Mouse (Mus musculus) neural tube, embryonic 13.5 days (tissue): Measurements from ENCODE around the gene Brca1. TPM values are rescaled to one million over a fixed set of nuclear protein-coding genes. Genes with fewer than 3 reads are reported as not detected.
"Not testable (repeated sequence)": the region's sequence is repeated elsewhere in the genome, so short reads cannot be mapped to it uniquely, and the experiment has no call there.

Experiments
- ATAC-seq: fragments of 200-750 bp; cut with Nextera tagmentation; 2 replicates; pipeline ENCODE4 v1.8.0; 2017; ENCODE audit warnings: low read depth, mild to moderate bottlenecking, moderate TSS enrichment, moderate library complexity
- H3K27ac ChIP-seq: fragments of 300-500 bp; sonication (generic); replicated peaks from 2 replicates; pipeline ENCODE4 v1.5.1; 2015; ENCODE audit warnings: moderate library complexity, mild to moderate bottlenecking, inconsistent platforms
- H3K27me3 ChIP-seq: fragments of 300-500 bp; sonication (generic); 2 replicates; pipeline ENCODE4 v1.6.1; 2015; ENCODE audit warnings: mild to moderate bottlenecking, inconsistent platforms
- H3K36me3 ChIP-seq: fragments of 300-500 bp; sonication (generic); 2 replicates; pipeline ENCODE4 v1.6.1; 2015; ENCODE audit warnings: mild to moderate bottlenecking, inconsistent platforms
- H3K4me1 ChIP-seq: fragments of 300-500 bp; sonication (generic); replicated peaks from 2 replicates; pipeline ENCODE4 v1.6.1; 2015; ENCODE audit warnings: inconsistent platforms
- H3K4me2 ChIP-seq: fragments of 300-500 bp; sonication (generic); 2 replicates; pipeline ENCODE4 v1.6.1; 2015; ENCODE audit warnings: inconsistent platforms, mild to moderate bottlenecking, moderate library complexity
- H3K4me3 ChIP-seq: fragments of 300-500 bp; sonication (generic); 2 replicates; pipeline ENCODE4 v1.5.1; 2015; ENCODE audit warnings: mild to moderate bottlenecking, inconsistent platforms
- H3K9ac ChIP-seq: fragments of 300-500 bp; sonication (generic); 2 replicates; pipeline ENCODE4 v1.6.1; 2015; ENCODE audit warnings: moderate library complexity, mild to moderate bottlenecking, inconsistent platforms
- H3K9me3 ChIP-seq: fragments of 300-500 bp; sonication (generic); 2 replicates; pipeline ENCODE4 v1.6.1; 2016; ENCODE audit warnings: inconsistent platforms
- WGBS: fragments of 180-500 bp; shearing (Covaris S2); methylation state at CpG from one replicate; pipeline ENCODE4 v1.1.7; 2015; 5-methylcytosine and 5-hydroxymethylcytosine counted together
- polyA plus RNA-seq: library from polyadenylated mRNA; unstranded; fragments of >200 nt; fragmentation: Nextera tagmentation; extraction: Ambion mirVana; gene quantifications from 2 replicates; pipeline ENCODE4 v1.2.1, GENCODE M21; 2015

The Brca1 gene
- polyA plus RNA-seq, 1 experiment from 2014 or later = 3.0 TPM

- Histone ChIP-seq H3K9me3 (no peaks in the 10 kb centered on the region), H3K27me3 (no peaks in the 10 kb centered on the region), H3K4me1 (no peaks in the 10 kb centered on the region), H3K27ac (peak overlapping the region; percentile 54; the same call in 1 of the 2 replicates), H3K4me2 (no peak overlapping the region), H3K36me3 (peaks cover 33% of the 10 kb centered on the region), H3K9ac (no peak overlapping the region), H3K4me3 (no peak overlapping the region)
- ATAC-seq = no peak
- WGBS = 53% methylated on average over 6 of the region's 6 CpGs
Observed at GRCm38 (mm10) chr11:101454702-101455101, 97.1 kb downstream of the Brca1 start.

- H3K9ac ChIP-seq = no peak overlapping the region
- H3K4me1 ChIP-seq = no peaks in the 10 kb centered on the region
- H3K9me3 ChIP-seq = no peaks in the 10 kb centered on the region
- no peaks in the 10 kb centered on the region for H3K27me3 ChIP-seq
- no peak overlapping the region for H3K27ac ChIP-seq
- 74% methylated on average over 10 of the region's 10 CpGs for WGBS
- no peak for ATAC-seq
- no peak overlapping the region for H3K4me3 ChIP-seq
- peaks cover 9% of the 10 kb centered on the region for H3K36me3 ChIP-seq
- no peak overlapping the region for H3K4me2 ChIP-seq
Observed at GRCm38 (mm10) chr11:101452093-101452774, 99.5 kb downstream of the Brca1 start.

- Histone ChIP-seq H3K27me3 (no peaks in the 10 kb centered on the region), H3K9me3 (no peaks in the 10 kb centered on the region), H3K27ac (no peak overlapping the region), H3K9ac (no peak overlapping the region), H3K36me3 (peaks cover 6% of the 10 kb centered on the region), H3K4me2 (no peak overlapping the region), H3K4me3 (no peak overlapping the region), H3K4me1 (no peaks in the 10 kb centered on the region)
- no peak for ATAC-seq
- 96% methylated on average over 10 of the region's 10 CpGs for WGBS
Observed at GRCm38 (mm10) chr11:101451536-101451935, 100.2 kb downstream of the Brca1 start.

- WGBS = 73% methylated on average over 3 of the region's 3 CpGs
- Histone ChIP-seq H3K4me1 (no peaks in the 10 kb centered on the region), H3K9ac (no peak overlapping the region)
Observed at GRCm38 (mm10) chr11:101450394-101450793, 101.4 kb downstream of the Brca1 start.

GRCm38 (mm10) chr11:101449596-101449995 lies 102.2 kb downstream of the Brca1 start:
- not testable (repeated sequence) for H3K9ac ChIP-seq, H3K27ac ChIP-seq, H3K27me3 ChIP-seq, H3K4me2 ChIP-seq, ATAC-seq, H3K4me3 ChIP-seq, H3K4me1 ChIP-seq, H3K9me3 ChIP-seq
- WGBS = 91% methylated on average over 4 of the region's 4 CpGs
- H3K36me3 ChIP-seq = peaks cover 19% of the 10 kb centered on the region

More at GRCm38 (mm10) chr11:101450394-101450793, 101.4 kb downstream of the Brca1 start:
- Histone ChIP-seq H3K27ac (no peak overlapping the region), H3K4me3 (no peak overlapping the region), H3K4me2 (no peak overlapping the region), H3K27me3 (no peaks in the 10 kb centered on the region), H3K36me3 (peaks cover 12% of the 10 kb centered on the region), H3K9me3 (no peaks in the 10 kb centered on the region)
- ATAC-seq = no peak

GRCm38 (mm10) chr11:101448899-101449298 lies 102.9 kb downstream of the Brca1 start:
- Histone ChIP-seq H3K27ac (no peak overlapping the region), H3K4me2 (peak overlapping the region; percentile 13), H3K4me1 (peaks cover 12% of the 10 kb centered on the region), H3K4me3 (no peak overlapping the region), H3K9ac (no peak overlapping the region), H3K36me3 (peaks cover 26% of the 10 kb centered on the region), H3K9me3 (no peaks in the 10 kb centered on the region), H3K27me3 (no peaks in the 10 kb centered on the region)
- no peak for ATAC-seq
- 85% methylated on average over 4 of the region's 4 CpGs for WGBS

- no peak for ATAC-seq
- H3K4me1 ChIP-seq = peaks cover 18% of the 10 kb centered on the region
- WGBS = 39% methylated on average over 10 of the region's 10 CpGs
- no peaks in the 10 kb centered on the region for H3K27me3 ChIP-seq
- H3K27ac ChIP-seq = no peak within 1 kb of the TSS
- H3K36me3 ChIP-seq = peaks cover 32% of the 10 kb centered on the region
- peak within 1 kb of the TSS; percentile 8 for H3K4me3 ChIP-seq
- peak within 1 kb of the TSS; percentile 13 for H3K4me2 ChIP-seq
- no peak within 1 kb of the TSS for H3K9ac ChIP-seq
- H3K9me3 ChIP-seq = no peaks in the 10 kb centered on the region
Observed at GRCm38 (mm10) chr11:101448274-101448746, 103.4 kb downstream of the Brca1 start, which contains the start of gene Ifi35. TSS of gene Ifi35 (plus strand) at chr11:101448407.

GRCm38 (mm10) chr11:101447786-101448185 lies 104.0 kb downstream of the Brca1 start:
- peaks cover 33% of the 10 kb centered on the region for H3K36me3 ChIP-seq
- H3K27ac ChIP-seq = no peak overlapping the region
- H3K4me2 ChIP-seq = no peak overlapping the region
- H3K4me1 ChIP-seq = peaks cover 22% of the 10 kb centered on the region
- H3K27me3 ChIP-seq = no peaks in the 10 kb centered on the region
- no peak for ATAC-seq
- no peak overlapping the region for H3K4me3 ChIP-seq
- H3K9me3 ChIP-seq = no peaks in the 10 kb centered on the region
- 89% methylated on average over 5 of the region's 5 CpGs for WGBS
- H3K9ac ChIP-seq = no peak overlapping the region

- 89% methylated on average over 7 of the region's 8 CpGs for WGBS
- H3K4me3 ChIP-seq, H3K27me3 ChIP-seq, H3K9me3 ChIP-seq, H3K4me2 ChIP-seq, H3K9ac ChIP-seq, H3K27ac ChIP-seq, ATAC-seq: not testable (repeated sequence)
- peaks cover 33% of the 10 kb centered on the region for H3K36me3 ChIP-seq
- peaks cover 22% of the 10 kb centered on the region for H3K4me1 ChIP-seq
Observed at GRCm38 (mm10) chr11:101446860-101447259, 104.9 kb downstream of the Brca1 start.

- H3K27me3 ChIP-seq = no peaks in the 10 kb centered on the region
- H3K9ac ChIP-seq = no peak overlapping the region
- no peak for ATAC-seq
- no peak overlapping the region for H3K4me3 ChIP-seq
- no peak overlapping the region for H3K4me2 ChIP-seq
- peaks cover 33% of the 10 kb centered on the region for H3K36me3 ChIP-seq
- no peaks in the 10 kb centered on the region for H3K9me3 ChIP-seq
- H3K4me1 ChIP-seq = peaks cover 22% of the 10 kb centered on the region
- 79% methylated on average over 1 of the region's 1 CpGs for WGBS
- no peak overlapping the region for H3K27ac ChIP-seq
Observed at GRCm38 (mm10) chr11:101446319-101446718, 105.4 kb downstream of the Brca1 start.

GRCm38 (mm10) chr11:101442760-101443159 lies 109.0 kb downstream of the Brca1 start:
- Histone ChIP-seq H3K36me3 (peaks cover 33% of the 10 kb centered on the region), H3K4me1 (peaks cover 22% of the 10 kb centered on the region), H3K27ac (peak overlapping the region; percentile 93), H3K9me3 (no peaks in the 10 kb centered on the region), H3K9ac (peak overlapping the region; percentile 95), H3K27me3 (no peaks in the 10 kb centered on the region), H3K4me2 (peak overlapping the region; percentile 90), H3K4me3 (peak overlapping the region; percentile 84)
- WGBS = 2% methylated on average over 14 of the region's 14 CpGs
- ATAC-seq = peak; percentile 13

GRCm38 (mm10) chr11:101442127-101442693 lies 109.5 kb downstream of the Brca1 start, which contains the start of gene Rpl27:
TSS of gene Rpl27 (plus strand) at chr11:101442298.
- Histone ChIP-seq H3K4me3 (peak within 1 kb of the TSS; percentile 84), H3K9ac (peak within 1 kb of the TSS; percentile 95), H3K4me1 (peaks cover 22% of the 10 kb centered on the region), H3K27ac (peak within 1 kb of the TSS; percentile 93), H3K27me3 (no peaks in the 10 kb centered on the region), H3K4me2 (peak within 1 kb of the TSS; percentile 90), H3K9me3 (no peaks in the 10 kb centered on the region), H3K36me3 (peaks cover 33% of the 10 kb centered on the region)
- ATAC-seq = peak; percentile 99
- under 1% methylated on average over 42 of the region's 42 CpGs for WGBS
